Mouse (Mus musculus) heart, embryonic 16.5 days (tissue): ENCODE data around the gene Olfr1202. TPM values are rescaled to one million over a fixed set of nuclear protein-coding genes. Genes with fewer than 3 reads are reported as not detected.

ENCODE experiments used
- ATAC-seq: fragments of 200-750 bp; cut with Nextera tagmentation; replicated peaks from 2 replicates; pipeline ENCODE4 v1.8.0; 2017; ENCODE audit warnings: moderate number of reproducible peaks; ENCODE audit not compliant: insufficient read depth, low FRiP score; ENCODE audit errors: extremely low read depth
- H3K27ac ChIP-seq: fragments of 300-500 bp; sonication (generic); 2 replicates; pipeline ENCODE4 v1.5.1; 2014; ENCODE audit warnings: mild to moderate bottlenecking, low read length, control low read depth, moderate library complexity
- H3K27me3 ChIP-seq: fragments of 300-500 bp; sonication (generic); 2 replicates; pipeline ENCODE4 v1.6.1; 2014; ENCODE audit warnings: low read length, mixed read lengths; ENCODE audit not compliant: control insufficient read depth, insufficient read depth
- H3K36me3 ChIP-seq: fragments of 300-500 bp; sonication (generic); 2 replicates; pipeline ENCODE4 v1.6.1; 2014; ENCODE audit not compliant: control insufficient read depth, insufficient read depth
- H3K4me1 ChIP-seq: fragments of 300-500 bp; sonication (generic); 2 replicates; pipeline ENCODE4 v1.6.1; 2014; ENCODE audit warnings: low read length, mixed read lengths; ENCODE audit not compliant: control insufficient read depth, insufficient read depth
- H3K4me2 ChIP-seq: fragments of 300-500 bp; sonication (generic); 2 replicates; pipeline ENCODE4 v1.6.1; 2014; ENCODE audit warnings: low read depth, mild to moderate bottlenecking, control low read depth, low read length
- H3K4me3 ChIP-seq: fragments of 300-500 bp; sonication (generic); 2 replicates; pipeline ENCODE4 v1.5.1; 2014; ENCODE audit warnings: mild to moderate bottlenecking, control low read depth, low read length
- H3K9ac ChIP-seq: fragments of 300-500 bp; sonication (generic); 2 replicates; pipeline ENCODE4 v1.6.1; 2014; ENCODE audit warnings: low read length, control low read depth
- H3K9me3 ChIP-seq: fragments of 300-500 bp; sonication (generic); replicated peaks from 2 replicates; pipeline ENCODE4 v1.6.1; 2016; ENCODE audit warnings: low read length; ENCODE audit not compliant: control insufficient read depth
- WGBS: fragments of 180-500 bp; shearing (Covaris S2); extraction: QIAGEN DNeasy Blood & Tissue Kit; methylation state at CpG from one replicate; pipeline ENCODE4 v1.1.7; 2014; 5-methylcytosine and 5-hydroxymethylcytosine counted together
- polyA plus RNA-seq: library from polyadenylated mRNA; unstranded; fragments of >200 nt; fragmentation: Nextera tagmentation; extraction: Ambion mirVana; gene quantifications from 2 replicates; pipeline ENCODE4 v1.2.1, GENCODE M21; 2015

The Olfr1202 gene
- polyA plus RNA-seq, result not detected in 2 replicates

GRCm38 (mm10) chr2:88814196-88814595 is at the start of gene Olfr1202:
Gene Olfr1202, plus strand, starts transcription at chr2:88814496.
- Histone ChIP-seq H3K27me3 (no peaks in the 10 kb centered on the region), H3K9me3 (no peaks in the 10 kb centered on the region), H3K4me2 (no peak within 1 kb of the TSS), H3K27ac (no peak within 1 kb of the TSS), H3K4me1 (no peaks in the 10 kb centered on the region), H3K4me3 (no peak within 1 kb of the TSS), H3K9ac (no peak within 1 kb of the TSS), H3K36me3 (no peaks in the 10 kb centered on the region)
- WGBS, result 76% methylated on average over 1 of the region's 1 CpGs
- ATAC-seq, result no peak

- Histone ChIP-seq H3K9ac (no peak within 1 kb of the TSS), H3K27ac (no peak within 1 kb of the TSS), H3K27me3 (no peaks in the 10 kb centered on the region), H3K36me3 (no peaks in the 10 kb centered on the region), H3K4me3 (no peak within 1 kb of the TSS), H3K4me1 (no peaks in the 10 kb centered on the region), H3K4me2 (no peak within 1 kb of the TSS), H3K9me3 (no peaks in the 10 kb centered on the region)
- 61% methylated on average over 2 of the region's 2 CpGs for WGBS
- ATAC-seq, result no peak
These were observed 43.9 kb upstream of the Olfr1202 start, which contains the start of gene Olfr1200 for GRCm38 (mm10) chr2:88770388-88770787. Gene Olfr1200, minus strand, starts transcription at chr2:88770488.

DNA sequence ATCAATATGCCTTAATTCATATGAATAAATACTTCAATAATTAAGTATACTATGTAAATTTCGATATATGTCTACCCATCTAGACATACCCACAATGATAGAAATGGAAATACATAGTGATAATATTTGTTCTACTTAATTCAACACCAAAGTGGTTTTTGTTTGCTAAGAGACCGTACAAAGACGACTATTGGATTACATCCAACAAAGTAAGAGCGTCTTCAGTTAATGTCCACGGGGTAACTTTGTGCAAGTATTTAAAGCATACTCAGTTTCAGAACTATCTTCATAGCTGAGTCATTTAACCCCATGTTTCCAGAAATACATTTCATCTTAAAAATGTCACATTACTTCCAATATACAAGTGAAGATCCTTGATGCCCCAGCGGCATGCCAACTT is 21.6 kb upstream of the Olfr1202 start, which contains the start of gene Olfr1201:
Gene Olfr1201, plus strand, starts transcription at position 301 of the 400 bp plus-strand sequence.
- H3K4me2 ChIP-seq, result no peak within 1 kb of the TSS
- no peak within 1 kb of the TSS for H3K4me3 ChIP-seq
- no peaks in the 10 kb centered on the region for H3K4me1 ChIP-seq
- no peaks in the 10 kb centered on the region for H3K27me3 ChIP-seq
- no peaks in the 10 kb centered on the region for H3K36me3 ChIP-seq
- WGBS, result 76% methylated on average over 6 of the region's 6 CpGs
- no peaks in the 10 kb centered on the region for H3K9me3 ChIP-seq
- H3K27ac ChIP-seq, result no peak within 1 kb of the TSS
- no peak for ATAC-seq
- no peak within 1 kb of the TSS for H3K9ac ChIP-seq

DNA sequence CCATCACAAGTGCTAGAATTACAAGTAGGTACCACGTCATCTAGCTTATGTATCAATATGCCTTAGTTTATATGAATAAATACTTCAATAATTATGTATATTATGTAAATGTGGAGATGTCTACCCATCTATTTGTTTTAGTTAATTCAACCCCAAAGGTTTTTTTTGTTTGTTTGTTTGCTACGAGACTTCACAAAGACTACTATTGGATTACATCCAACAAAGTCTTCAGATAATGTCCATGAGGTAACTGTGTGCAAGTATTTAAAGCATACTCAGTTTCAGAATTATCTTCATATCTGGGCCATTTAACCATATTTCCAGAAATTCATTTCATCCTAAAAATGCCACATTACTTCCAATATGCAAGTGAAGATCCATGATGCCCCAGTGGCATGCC is 15.1 kb downstream of the Olfr1202 start, which contains the start of gene Olfr1205:
Gene Olfr1205, plus strand, starts transcription at position 301 of the 400 bp plus-strand sequence.
- H3K27ac ChIP-seq, result no peak within 1 kb of the TSS
- no peaks in the 10 kb centered on the region for H3K9me3 ChIP-seq
- no peak within 1 kb of the TSS for H3K9ac ChIP-seq
- H3K4me2 ChIP-seq, result no peak within 1 kb of the TSS
- H3K36me3 ChIP-seq, result no peaks in the 10 kb centered on the region
- WGBS, result 76% methylated on average over 2 of the region's 2 CpGs
- no peak for ATAC-seq
- no peaks in the 10 kb centered on the region for H3K4me1 ChIP-seq
- H3K27me3 ChIP-seq, result no peaks in the 10 kb centered on the region
- H3K4me3 ChIP-seq, result no peak within 1 kb of the TSS

- H3K4me2 ChIP-seq, result no peak overlapping the region
- H3K4me3 ChIP-seq, result no peak overlapping the region
- H3K27me3 ChIP-seq, result no peaks in the 10 kb centered on the region
- H3K4me1 ChIP-seq, result no peaks in the 10 kb centered on the region
- H3K9me3 ChIP-seq, result no peaks in the 10 kb centered on the region
- H3K36me3 ChIP-seq, result no peaks in the 10 kb centered on the region
- H3K27ac ChIP-seq, result no peak overlapping the region
- no peak overlapping the region for H3K9ac ChIP-seq
- WGBS, result 61% methylated on average over 2 of the region's 2 CpGs
- ATAC-seq, result no peak
These were observed 24.2 kb downstream of the Olfr1202 start for GRCm38 (mm10) chr2:88838477-88838876.

- 95% methylated on average over 1 of the region's 1 CpGs for WGBS
- H3K4me3 ChIP-seq, result no peak within 1 kb of the TSS
- H3K9ac ChIP-seq, result no peak within 1 kb of the TSS
- H3K27me3 ChIP-seq, result no peaks in the 10 kb centered on the region
- H3K36me3 ChIP-seq, result no peaks in the 10 kb centered on the region
- no peaks in the 10 kb centered on the region for H3K4me1 ChIP-seq
- ATAC-seq, result no peak
- H3K27ac ChIP-seq, result no peak within 1 kb of the TSS
- no peaks in the 10 kb centered on the region for H3K9me3 ChIP-seq
- no peak within 1 kb of the TSS for H3K4me2 ChIP-seq
These were observed 34.7 kb downstream of the Olfr1202 start, which contains the start of gene Olfr1204 for GRCm38 (mm10) chr2:88848992-88849391. Gene Olfr1204, plus strand, starts transcription at chr2:88849292.

DNA sequence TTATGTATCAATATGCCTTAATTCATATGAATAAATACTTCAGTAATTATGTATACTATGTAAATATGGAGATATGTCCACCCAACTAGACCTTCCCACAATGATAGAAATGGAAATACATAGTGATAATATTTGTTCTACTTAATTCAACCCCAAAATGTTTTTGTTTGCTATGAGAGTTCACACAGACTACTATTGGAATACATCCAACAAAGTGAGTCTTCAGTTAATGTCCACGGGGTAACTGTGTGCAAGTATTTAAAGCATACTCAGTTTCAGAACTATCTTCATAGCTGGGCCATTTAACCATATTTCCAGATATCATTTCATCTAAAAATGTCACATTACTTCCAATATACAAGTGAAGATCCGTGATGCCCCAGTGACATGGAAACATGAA is 48.6 kb downstream of the Olfr1202 start, which contains the start of gene Olfr1206:
Gene Olfr1206, plus strand, starts transcription at position 301 of the 400 bp plus-strand sequence.
- WGBS, result 73% methylated on average over 2 of the region's 2 CpGs
- Histone ChIP-seq H3K36me3 (no peaks in the 10 kb centered on the region), H3K9me3 (no peaks in the 10 kb centered on the region), H3K27me3 (no peaks in the 10 kb centered on the region), H3K4me2 (no peak within 1 kb of the TSS), H3K27ac (no peak within 1 kb of the TSS), H3K4me1 (no peaks in the 10 kb centered on the region), H3K4me3 (no peak within 1 kb of the TSS), H3K9ac (no peak within 1 kb of the TSS)
- no peak for ATAC-seq

Other genes starting within 250 kb of the Olfr1202 start
- not detected in 2 replicates for gene Olfr1189, start 228.0 kb upstream of the Olfr1202 start, polyA plus RNA-seq
- not detected in 2 replicates for gene Olfr1191-ps1, start 174.0 kb upstream of the Olfr1202 start, polyA plus RNA-seq
- gene Olfr1192-ps1, start 166.0 kb upstream of the Olfr1202 start, polyA plus RNA-seq, result not detected in 2 replicates
- not detected in 2 replicates for gene Olfr1193, start 138.9 kb upstream of the Olfr1202 start, polyA plus RNA-seq
- gene Olfr1195, start 125.3 kb upstream of the Olfr1202 start, polyA plus RNA-seq, result not detected in 2 replicates
- gene Olfr1196, start 109.9 kb upstream of the Olfr1202 start, polyA plus RNA-seq, result not detected in 2 replicates
- not detected in 2 replicates for gene Olfr1197, start 82.1 kb upstream of the Olfr1202 start, polyA plus RNA-seq
- gene Olfr1198, start 63.1 kb upstream of the Olfr1202 start, polyA plus RNA-seq, result not detected in 2 replicates
- gene Olfr1199, start 54.0 kb upstream of the Olfr1202 start, polyA plus RNA-seq, result not detected in 2 replicates
- gene Olfr1200, start 44.0 kb upstream of the Olfr1202 start, polyA plus RNA-seq, result not detected in 2 replicates
- not detected in 2 replicates for gene Olfr1201, start 21.5 kb upstream of the Olfr1202 start, polyA plus RNA-seq
- gene Olfr1205, start 15.2 kb downstream of the Olfr1202 start, polyA plus RNA-seq, result not detected in 2 replicates
- gene Olfr1204, start 34.8 kb downstream of the Olfr1202 start, polyA plus RNA-seq, result not detected in 2 replicates
- gene Olfr1206, start 48.7 kb downstream of the Olfr1202 start, polyA plus RNA-seq, result not detected in 2 replicates
- gene Olfr1208, start 87.8 kb downstream of the Olfr1202 start, polyA plus RNA-seq, result not detected in 2 replicates
- not detected in 2 replicates for gene Olfr1209, start 100.7 kb downstream of the Olfr1202 start, polyA plus RNA-seq
- not detected in 2 replicates for gene Olfr1211, start 123.6 kb downstream of the Olfr1202 start, polyA plus RNA-seq
- not detected in 2 replicates for gene Olfr1212, start 139.5 kb downstream of the Olfr1202 start, polyA plus RNA-seq
- not detected in 2 replicates for gene Gm13762, start 165.8 kb downstream of the Olfr1202 start, polyA plus RNA-seq
- gene Olfr1214, start 178.2 kb downstream of the Olfr1202 start, polyA plus RNA-seq, result not detected in 2 replicates
- not detected in 2 replicates for gene Olfr1215, start 192.5 kb downstream of the Olfr1202 start, polyA plus RNA-seq
- gene Olfr1216, start 203.8 kb downstream of the Olfr1202 start, polyA plus RNA-seq, result not detected in 2 replicates
- not detected in 2 replicates for gene Olfr1217, start 217.6 kb downstream of the Olfr1202 start, polyA plus RNA-seq
- gene Olfr1218, start 246.7 kb downstream of the Olfr1202 start, polyA plus RNA-seq, result not detected in 2 replicates